Mouse (Mus musculus) cerebellum, adult 2 months (tissue): ENCODE results near the gene Lactb.

ENCODE experiments used
- CTCF ChIP-seq: fragments of 200-500 bp; IDR thresholded peaks from 2 replicates; pipeline ENCODE4 v1.5.1; 2011; ENCODE audit warnings: low read depth, mild to moderate bottlenecking, control low read depth, low read length, moderate library complexity, borderline replicate concordance; ENCODE audit not compliant: insufficient read depth
- POLR2A ChIP-seq: fragments of 200-500 bp; IDR thresholded peaks from 2 replicates; pipeline ENCODE4 v1.6.1; 2011; ENCODE audit warnings: low read length, control low read depth, borderline replicate concordance; ENCODE audit not compliant: insufficient read depth

DNA sequence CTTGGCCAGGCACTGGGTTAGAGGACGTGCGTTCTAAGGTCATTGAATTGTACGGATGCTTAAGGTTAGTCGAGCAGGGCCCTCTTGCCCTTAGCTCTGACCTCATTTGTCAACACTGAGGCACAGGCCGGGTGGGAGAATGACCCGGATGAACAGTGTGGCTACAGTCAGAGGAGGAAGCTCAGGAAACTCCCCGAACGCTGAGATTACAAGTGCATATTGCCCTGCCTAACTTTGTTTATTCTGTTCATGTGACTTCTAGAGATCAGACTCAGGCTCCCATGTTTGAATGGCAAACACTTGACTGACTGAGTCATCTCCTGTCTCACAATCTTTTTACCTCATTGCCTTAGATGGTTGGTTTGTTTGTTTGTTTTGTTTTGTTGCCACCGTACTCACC lies 36.2 kb upstream of the Lactb start:
- TF ChIP-seq CTCF, result no peak
- TF ChIP-seq POLR2A, result no peak
